Mouse (Mus musculus): Measurements from ENCODE around the gene Pcsk7. TPM values are rescaled to one million over a fixed set of nuclear protein-coding genes. Genes with fewer than 3 reads are reported as not detected.

Pcsk7 gene
- polyA plus RNA-seq, 1 experiment from 2014 or later = 25.6 TPM

DNA sequence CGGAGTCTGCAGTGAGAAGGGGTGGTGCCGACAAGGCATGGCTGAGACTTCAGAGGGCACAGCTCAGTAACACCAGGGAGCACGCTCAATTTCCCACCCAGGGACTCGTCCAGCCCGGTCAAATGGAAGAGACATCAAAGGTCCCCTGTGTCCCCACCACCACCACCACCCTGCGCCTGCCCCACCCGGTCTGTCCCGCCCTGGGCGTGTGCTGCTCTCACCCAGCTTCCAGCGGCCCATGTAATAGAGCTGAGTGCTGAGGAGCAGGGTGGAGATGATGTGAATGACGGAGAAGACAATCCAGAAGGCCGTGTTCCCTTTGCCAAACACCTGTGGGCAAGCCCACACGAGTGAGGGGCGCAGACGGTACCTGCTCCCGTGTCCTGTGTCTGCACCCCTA is 36.2 kb downstream of the Pcsk7 start:
- WGBS = 91% methylated on average over 16 of the region's 16 CpGs

DNA sequence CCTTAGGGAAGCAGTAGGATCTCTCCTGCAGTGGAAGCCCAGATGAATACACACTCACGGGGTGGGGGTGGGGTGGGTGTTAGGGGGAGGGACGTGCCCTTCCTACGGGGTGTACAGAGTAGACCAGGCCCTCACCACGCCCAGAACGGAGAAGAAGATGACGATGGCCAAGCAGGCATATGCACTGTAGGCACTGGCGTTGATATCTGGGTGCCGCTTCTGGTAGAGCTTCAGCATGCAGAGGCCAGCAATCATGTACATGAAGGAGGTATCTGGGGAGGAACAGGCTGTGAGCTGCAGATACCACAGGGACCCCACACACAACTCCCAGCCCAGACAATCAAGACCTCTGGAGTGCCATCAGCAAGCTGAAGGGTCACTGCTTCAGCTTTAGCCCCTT is 36.6 kb downstream of the Pcsk7 start:
- no peak for ATAC-seq (replicated peaks)

More for the DNA sequence above, 36.2 kb downstream of the Pcsk7 start:
- Histone ChIP-seq H3K27me3 (no peaks in the 10 kb centered on the region), H3K4me3 (no peak overlapping the region), H3K9ac (replicated peaks) (no peak overlapping the region), H3K4me2 (replicated peaks) (no peak overlapping the region), H3K27ac (replicated peaks) (no peak overlapping the region), H3K9me3 (no peaks in the 10 kb centered on the region), H3K4me1 (no peaks in the 10 kb centered on the region), H3K36me3 (peaks cover 57% of the 10 kb centered on the region)
- no peak for ATAC-seq (replicated peaks)

DNA sequence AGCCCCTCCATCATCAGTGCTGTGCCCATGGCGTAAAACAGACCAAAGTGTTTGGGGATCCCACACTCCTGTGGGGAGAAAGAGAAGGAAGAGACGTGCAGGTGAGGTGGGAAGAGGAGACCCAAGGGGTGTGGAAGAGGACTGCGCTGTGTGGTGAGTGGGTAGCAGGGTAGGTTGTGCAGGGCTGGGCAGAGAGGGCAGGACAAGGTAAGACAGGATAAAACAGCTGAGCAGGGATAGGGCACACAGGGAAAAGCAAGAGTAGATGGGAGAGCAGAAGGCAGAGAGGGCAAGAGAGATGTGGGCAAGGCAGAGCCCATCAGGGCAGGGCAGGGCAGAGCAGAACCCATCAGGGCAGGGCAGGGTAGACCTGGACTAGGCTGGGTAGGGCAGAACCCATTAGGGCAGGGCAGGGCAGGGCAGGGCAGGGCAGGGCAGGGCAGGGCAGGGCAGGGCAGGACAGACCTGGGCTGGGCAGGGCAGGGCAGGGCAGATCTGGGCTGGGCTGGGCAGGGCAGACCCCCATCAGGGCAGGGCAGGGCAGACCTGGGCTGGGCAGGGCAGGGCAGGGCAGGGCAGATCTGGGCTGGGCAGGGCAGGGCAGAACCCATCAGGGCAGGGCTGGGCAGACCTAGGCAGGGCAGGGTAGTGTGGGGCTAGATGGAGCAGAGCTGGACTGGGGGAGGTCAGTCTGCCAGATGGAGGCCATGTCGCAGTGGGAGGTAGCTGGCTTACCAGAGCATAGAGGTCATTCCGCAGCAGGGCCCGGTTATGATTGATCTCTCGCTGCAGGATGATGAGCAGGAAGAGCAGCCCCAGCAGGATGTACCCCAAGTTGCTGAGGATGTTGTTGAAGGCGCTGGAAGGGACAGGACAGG is 37.6 kb downstream of the Pcsk7 start:
- no peak overlapping the region for H3K4me2 ChIP-seq (replicated peaks)
- no peaks in the 10 kb centered on the region for H3K27me3 ChIP-seq
- no peaks in the 10 kb centered on the region for H3K9me3 ChIP-seq
- no peak overlapping the region for H3K4me3 ChIP-seq
- no peaks in the 10 kb centered on the region for H3K4me1 ChIP-seq
- no peak overlapping the region for H3K27ac ChIP-seq (replicated peaks)
- H3K36me3 ChIP-seq = peaks cover 50% of the 10 kb centered on the region
- no peak overlapping the region for H3K9ac ChIP-seq (replicated peaks)
- ATAC-seq (replicated peaks) = no peak
- WGBS = 89% methylated on average over 8 of the region's 8 CpGs

More for the DNA sequence above, 36.6 kb downstream of the Pcsk7 start:
- Histone ChIP-seq H3K27ac (replicated peaks) (no peak overlapping the region), H3K27me3 (no peaks in the 10 kb centered on the region), H3K36me3 (peaks cover 54% of the 10 kb centered on the region), H3K4me2 (replicated peaks) (no peak overlapping the region), H3K9ac (replicated peaks) (no peak overlapping the region), H3K4me3 (no peak overlapping the region), H3K4me1 (no peaks in the 10 kb centered on the region), H3K9me3 (no peaks in the 10 kb centered on the region)
- 95% methylated on average over 8 of the region's 8 CpGs for WGBS

- Histone ChIP-seq H3K4me2 (replicated peaks) (no peak overlapping the region), H3K4me3 (no peak overlapping the region), H3K36me3 (peaks cover 56% of the 10 kb centered on the region), H3K4me1 (no peaks in the 10 kb centered on the region), H3K9ac (replicated peaks) (no peak overlapping the region), H3K27ac (replicated peaks) (no peak overlapping the region), H3K27me3 (no peaks in the 10 kb centered on the region), H3K9me3 (no peaks in the 10 kb centered on the region)
- no peak for ATAC-seq (replicated peaks)
- 88% methylated on average over 13 of the region's 13 CpGs for WGBS
Observed at GRCm38 (mm10) chr9:45944506-45945400, 38.5 kb downstream of the Pcsk7 start.

- no peaks in the 10 kb centered on the region for H3K4me1 ChIP-seq
- no peak for ATAC-seq (replicated peaks)
- H3K27me3 ChIP-seq = no peaks in the 10 kb centered on the region
- WGBS = 84% methylated on average over 13 of the region's 13 CpGs
- H3K27ac ChIP-seq (replicated peaks) = no peak overlapping the region
- H3K36me3 ChIP-seq = peaks cover 60% of the 10 kb centered on the region
- H3K9ac ChIP-seq (replicated peaks) = no peak overlapping the region
- H3K9me3 ChIP-seq = no peaks in the 10 kb centered on the region
- H3K4me3 ChIP-seq = no peak overlapping the region
- no peak overlapping the region for H3K4me2 ChIP-seq (replicated peaks)
Observed at GRCm38 (mm10) chr9:45945721-45946120, 39.4 kb downstream of the Pcsk7 start.

GRCm38 (mm10) chr9:45946182-45946871 is 40.0 kb downstream of the Pcsk7 start:
- Histone ChIP-seq H3K9ac (replicated peaks) (no peak overlapping the region), H3K9me3 (no peaks in the 10 kb centered on the region), H3K4me1 (no peaks in the 10 kb centered on the region), H3K36me3 (peaks cover 59% of the 10 kb centered on the region), H3K27ac (replicated peaks) (no peak overlapping the region), H3K4me3 (no peak overlapping the region), H3K27me3 (no peaks in the 10 kb centered on the region), H3K4me2 (replicated peaks) (no peak overlapping the region)
- no peak for ATAC-seq (replicated peaks)
- 89% methylated on average over 16 of the region's 16 CpGs for WGBS

- H3K9ac ChIP-seq (replicated peaks) = no peak overlapping the region
- ATAC-seq (replicated peaks) = no peak
- peaks cover 59% of the 10 kb centered on the region for H3K36me3 ChIP-seq
- no peaks in the 10 kb centered on the region for H3K9me3 ChIP-seq
- H3K4me2 ChIP-seq (replicated peaks) = no peak overlapping the region
- no peak overlapping the region for H3K4me3 ChIP-seq
- H3K4me1 ChIP-seq = no peaks in the 10 kb centered on the region
- H3K27ac ChIP-seq (replicated peaks) = no peak overlapping the region
- H3K27me3 ChIP-seq = no peaks in the 10 kb centered on the region
- WGBS = 91% methylated on average over 10 of the region's 10 CpGs
Observed at GRCm38 (mm10) chr9:45946872-45947183, 40.5 kb downstream of the Pcsk7 start.

- Histone ChIP-seq H3K27me3 (no peaks in the 10 kb centered on the region), H3K4me1 (peaks cover 24% of the 10 kb centered on the region), H3K4me3 (no peak overlapping the region), H3K9me3 (no peaks in the 10 kb centered on the region), H3K4me2 (replicated peaks) (no peak overlapping the region), H3K27ac (replicated peaks) (no peak overlapping the region), H3K9ac (replicated peaks) (no peak overlapping the region), H3K36me3 (peaks cover 27% of the 10 kb centered on the region)
- 95% methylated on average over 4 of the region's 4 CpGs for WGBS
- no peak for ATAC-seq (replicated peaks)
Observed at GRCm38 (mm10) chr9:45952057-45952456, 45.8 kb downstream of the Pcsk7 start.

- 77% methylated on average over 7 of the region's 7 CpGs for WGBS
- peaks cover 27% of the 10 kb centered on the region for H3K4me1 ChIP-seq
- H3K36me3 ChIP-seq = peaks cover 27% of the 10 kb centered on the region
- no peaks in the 10 kb centered on the region for H3K27me3 ChIP-seq
- H3K4me3 ChIP-seq = no peak overlapping the region
- no peak overlapping the region for H3K4me2 ChIP-seq (replicated peaks)
- H3K9me3 ChIP-seq = no peaks in the 10 kb centered on the region
- ATAC-seq (replicated peaks) = no peak
- no peak overlapping the region for H3K9ac ChIP-seq (replicated peaks)
- no peak overlapping the region for H3K27ac ChIP-seq (replicated peaks)
Observed at GRCm38 (mm10) chr9:45952890-45953289, 46.6 kb downstream of the Pcsk7 start.

GRCm38 (mm10) chr9:45953511-45954293 is 47.4 kb downstream of the Pcsk7 start:
- Histone ChIP-seq H3K9me3 (no peaks in the 10 kb centered on the region), H3K4me1 (peaks cover 35% of the 10 kb centered on the region), H3K4me3 (peak overlapping the region; percentile 71), H3K27ac (replicated peaks) (no peak overlapping the region; the same call in 1 of the 2 replicates), H3K36me3 (peaks cover 23% of the 10 kb centered on the region), H3K4me2 (replicated peaks) (peak overlapping the region; percentile 73), H3K9ac (replicated peaks) (peak overlapping the region; percentile 84), H3K27me3 (no peaks in the 10 kb centered on the region)
- ATAC-seq (replicated peaks) = no peak
- WGBS = 63% methylated on average over 13 of the region's 13 CpGs

GRCm38 (mm10) chr9:45954294-45955106 is 48.2 kb downstream of the Pcsk7 start:
- under 1% methylated on average over 63 of the region's 63 CpGs for WGBS
- H3K9me3 ChIP-seq = no peaks in the 10 kb centered on the region
- peak overlapping the region; percentile 79 for H3K27ac ChIP-seq (replicated peaks)
- peak overlapping the region; percentile 71 for H3K4me3 ChIP-seq
- peak overlapping the region; percentile 84 for H3K9ac ChIP-seq (replicated peaks)
- peaks cover 38% of the 10 kb centered on the region for H3K4me1 ChIP-seq
- H3K27me3 ChIP-seq = no peaks in the 10 kb centered on the region
- peak overlapping the region; percentile 73 for H3K4me2 ChIP-seq (replicated peaks)
- H3K36me3 ChIP-seq = peaks cover 17% of the 10 kb centered on the region
- ATAC-seq (replicated peaks) = peak; percentile 53
